Mouse (Mus musculus): ENCODE data around the gene Adamts3.

The Adamts3 gene

DNA sequence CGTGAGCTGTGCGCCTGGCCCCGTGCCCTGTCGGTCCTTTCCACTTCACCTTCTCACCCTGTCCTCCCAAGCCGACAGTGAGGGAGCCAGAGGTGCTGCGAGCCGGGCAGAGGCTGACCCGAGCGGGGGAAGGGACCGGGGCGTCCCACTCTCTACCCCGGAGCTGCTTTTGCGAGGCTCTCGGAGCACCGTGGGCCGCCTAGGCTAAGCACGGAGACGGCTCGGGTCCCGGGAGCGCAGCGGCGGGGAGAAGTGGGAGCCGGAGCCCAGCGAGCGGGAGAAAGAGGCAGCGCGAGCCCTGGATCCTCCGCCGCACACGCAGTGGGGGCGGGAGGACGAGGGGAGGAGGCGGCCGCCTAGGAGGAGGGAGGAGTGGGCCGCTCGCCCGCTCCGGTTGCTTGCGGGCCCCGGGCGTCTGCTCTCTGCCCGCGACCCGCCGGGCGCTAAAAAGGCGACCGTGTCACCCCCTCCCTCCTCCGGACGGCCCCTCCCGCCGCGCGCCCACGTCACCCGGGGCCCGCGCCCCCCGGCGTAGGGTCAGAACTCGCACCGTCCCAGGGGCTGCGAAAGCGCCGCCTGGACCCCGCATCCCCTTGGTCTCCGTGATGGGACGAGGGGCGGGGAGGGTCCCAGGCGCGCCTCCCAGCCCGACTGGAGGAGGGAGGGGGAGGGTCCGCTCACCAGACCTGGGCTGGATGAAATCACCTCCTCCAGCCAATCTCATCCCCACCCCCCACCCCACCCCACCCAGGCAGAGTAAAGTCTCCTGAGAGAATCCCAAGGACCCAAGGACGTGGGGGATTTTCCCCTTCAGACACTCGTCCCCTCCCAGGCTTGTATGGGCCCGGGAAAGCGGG, at the start of gene Adamts3:
TSS of gene Adamts3 (minus strand) at position 284 of the 857 bp plus-strand sequence.
- DNase-seq (ENCODE audit: low read depth) = peak; percentile 45

DNA sequence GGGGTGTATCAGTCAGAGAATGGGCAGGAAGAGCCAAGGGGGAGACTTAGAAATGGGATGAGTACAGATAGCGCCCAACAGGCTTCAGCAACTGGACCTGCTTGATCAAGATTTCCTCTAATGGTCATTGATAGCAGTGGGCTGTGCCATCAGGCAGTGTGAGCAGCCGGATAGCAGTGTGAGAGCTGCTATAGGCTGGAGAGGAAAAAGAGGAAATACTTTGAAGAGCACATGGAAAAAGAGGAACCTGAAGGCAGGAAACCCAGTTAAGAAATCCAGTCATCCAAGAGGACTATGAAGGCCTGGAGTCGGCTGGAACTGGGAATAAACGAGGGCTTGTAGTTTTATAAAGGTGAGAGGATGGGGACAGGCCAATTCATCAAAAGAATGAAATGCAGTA, 48.4 kb upstream of the Adamts3 start:
- no peak for DNase-seq (ENCODE audit: low read depth)

DNA sequence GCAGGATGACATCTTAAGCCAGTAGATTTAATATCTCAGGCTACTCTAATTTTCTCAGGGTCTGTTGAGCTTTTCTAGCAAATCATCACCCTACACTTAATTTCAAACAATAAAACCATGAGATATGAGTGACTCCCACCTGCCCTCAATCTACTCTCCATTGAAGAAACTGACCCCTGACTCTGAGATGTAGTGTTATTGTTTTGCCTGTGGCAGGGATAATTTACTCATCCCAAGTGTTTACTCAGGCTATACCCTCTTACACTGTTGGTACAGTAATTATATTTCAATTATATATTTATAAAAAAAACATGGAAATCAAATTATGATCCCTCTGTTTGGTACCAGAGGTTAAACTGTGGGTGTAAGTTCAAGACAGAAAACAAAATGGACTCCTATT, 29.2 kb upstream of the Adamts3 start:
- no peak for DNase-seq (ENCODE audit: low read depth)

DNA sequence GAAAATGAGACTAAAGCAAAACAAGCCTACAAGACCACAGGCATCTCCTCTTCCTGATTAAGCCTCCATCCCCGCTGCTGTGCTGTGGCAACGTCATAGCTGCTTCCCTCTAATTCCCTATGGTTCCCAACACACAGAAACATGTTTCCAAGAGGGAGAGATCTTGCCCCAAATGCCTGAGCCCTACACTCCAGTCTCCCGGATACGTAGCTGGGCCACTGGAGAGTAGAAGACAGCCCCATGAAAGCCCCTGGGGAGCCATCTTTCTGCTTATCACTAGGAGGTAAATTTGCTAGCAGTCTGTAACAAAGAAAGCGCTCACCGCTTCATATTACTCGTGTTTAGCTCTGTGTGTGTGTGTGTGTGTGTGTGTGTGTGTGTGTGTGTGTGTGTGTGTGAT, 28.8 kb upstream of the Adamts3 start:
- DNase-seq (ENCODE audit: low read depth) = no peak

DNA sequence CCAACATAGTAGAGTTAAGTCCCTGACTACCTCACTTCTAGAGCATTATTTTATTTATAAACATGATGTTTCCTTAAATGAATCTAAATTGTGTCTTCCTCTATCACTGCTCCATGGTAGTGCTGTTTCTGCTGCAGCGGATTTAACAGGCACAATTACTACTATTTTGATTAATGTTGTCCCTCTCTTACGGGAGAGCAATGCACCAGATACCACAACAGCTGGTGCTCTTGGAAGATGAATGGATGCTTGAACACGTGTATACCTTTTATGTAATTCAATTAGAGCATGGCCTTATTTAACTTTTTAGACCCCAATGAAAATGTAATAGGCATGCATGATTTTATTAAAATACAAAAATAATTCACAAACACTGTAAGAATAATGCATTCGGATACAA, 28.4 kb upstream of the Adamts3 start:
- DNase-seq (ENCODE audit: low read depth) = no peak

DNA sequence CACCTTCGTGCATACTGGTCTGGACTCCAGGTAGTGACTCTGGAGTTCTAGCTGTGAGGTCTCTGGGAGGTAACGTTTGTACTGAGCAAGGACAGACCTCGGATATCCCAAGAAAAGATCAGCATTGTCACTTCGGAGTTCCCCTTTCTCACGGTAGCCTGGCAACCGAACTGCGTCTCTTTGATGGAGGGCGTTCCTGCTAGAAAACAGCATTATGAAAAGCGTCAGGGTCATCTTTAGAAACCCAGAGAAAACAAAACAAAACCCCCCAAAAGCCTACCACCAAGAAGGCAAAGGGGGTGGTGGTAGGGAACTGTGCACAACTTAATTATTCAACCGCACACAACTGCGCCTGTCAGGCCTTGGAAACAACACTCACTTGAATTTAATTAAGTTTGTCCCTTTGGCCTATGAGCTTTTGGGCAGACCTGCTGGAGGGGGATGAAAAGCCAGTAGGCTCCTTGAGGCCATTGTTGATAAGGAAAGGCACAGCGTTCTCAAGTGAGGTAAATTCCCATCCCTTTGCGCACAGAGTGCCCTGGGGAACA, 23.8 kb upstream of the Adamts3 start:
- no peak for DNase-seq (ENCODE audit: low read depth)

DNA sequence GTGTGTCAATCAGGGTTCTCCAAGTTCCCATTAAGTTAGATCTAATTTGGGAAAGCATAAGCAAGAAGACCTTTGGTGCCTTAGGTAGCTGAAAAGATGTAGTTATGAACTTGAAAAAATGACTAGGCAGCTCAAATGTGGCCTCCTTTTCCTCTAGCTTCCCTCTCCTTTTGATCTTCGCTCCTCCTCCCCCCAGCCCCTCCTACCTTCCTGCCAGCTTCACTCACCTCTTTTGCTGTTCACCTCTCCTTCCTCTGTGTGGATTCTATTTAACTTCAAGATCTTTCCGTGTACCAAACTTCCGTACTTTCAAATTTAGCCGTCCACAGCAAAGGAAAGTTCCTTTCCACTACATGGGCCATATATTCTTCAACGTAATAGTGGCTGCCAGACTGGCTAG, 17.9 kb upstream of the Adamts3 start:
- DNase-seq (ENCODE audit: low read depth) = peak; percentile 71

DNA sequence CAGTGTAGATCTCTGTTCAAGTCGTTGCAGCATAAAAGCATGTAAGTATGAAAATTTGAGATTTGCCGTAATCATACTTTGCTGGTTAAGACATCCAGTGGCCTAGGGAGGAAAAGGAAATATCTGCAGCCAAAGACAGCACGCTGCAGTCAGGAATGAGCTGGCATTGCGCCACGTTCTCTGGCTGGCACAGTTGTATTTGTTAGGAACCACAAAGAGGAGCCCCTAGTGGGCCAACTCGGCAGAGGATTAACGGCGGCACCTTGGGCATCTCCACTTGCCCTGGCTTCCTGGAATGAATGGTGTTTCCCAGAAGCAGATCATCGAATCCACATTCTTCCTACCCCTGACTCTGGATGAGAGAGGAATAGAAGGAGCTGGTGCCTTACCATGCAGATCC, 14.4 kb upstream of the Adamts3 start:
- DNase-seq (ENCODE audit: low read depth) = no peak

DNA sequence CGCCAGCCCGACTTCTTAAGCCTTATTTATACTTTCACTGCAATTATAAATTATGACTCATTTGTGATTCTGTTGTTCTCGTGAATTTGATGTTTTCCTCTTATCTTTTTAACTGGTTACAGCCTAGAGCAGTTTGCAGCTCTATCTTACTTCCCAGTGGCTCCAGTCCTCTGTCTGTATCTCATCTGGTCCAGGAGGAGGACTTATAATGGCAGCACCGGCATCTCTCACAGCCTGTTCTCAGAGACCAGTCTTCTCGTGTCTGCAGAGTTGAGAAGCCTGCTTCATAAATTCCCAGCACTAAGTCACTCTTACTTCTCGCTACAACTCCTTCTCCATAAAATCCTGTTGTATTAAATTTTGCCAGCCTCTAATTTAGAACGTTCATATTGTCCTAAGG, 12.4 kb upstream of the Adamts3 start:
- DNase-seq (ENCODE audit: low read depth) = no peak

DNA sequence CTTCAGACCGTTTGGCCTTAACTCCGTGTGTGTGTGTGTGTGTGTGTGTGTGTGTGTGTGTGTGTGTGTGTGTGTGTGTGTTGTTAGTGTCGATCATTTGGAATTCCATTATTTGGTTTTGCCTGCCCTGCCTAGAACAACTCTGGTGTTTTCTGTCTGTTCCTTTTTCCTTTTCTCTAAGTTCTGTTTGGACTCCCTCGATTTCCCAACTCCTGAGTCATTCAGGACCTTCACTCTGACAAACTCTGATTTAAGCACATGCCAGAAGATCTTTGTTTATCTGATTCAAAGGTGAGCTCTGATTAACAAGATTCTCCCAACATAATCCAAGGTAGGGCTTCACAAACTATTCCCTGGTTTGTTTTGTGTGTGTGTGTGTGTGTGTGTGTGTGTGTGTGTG, 1.9 kb upstream of the Adamts3 start:
- DNase-seq (ENCODE audit: low read depth) = no peak

DNA sequence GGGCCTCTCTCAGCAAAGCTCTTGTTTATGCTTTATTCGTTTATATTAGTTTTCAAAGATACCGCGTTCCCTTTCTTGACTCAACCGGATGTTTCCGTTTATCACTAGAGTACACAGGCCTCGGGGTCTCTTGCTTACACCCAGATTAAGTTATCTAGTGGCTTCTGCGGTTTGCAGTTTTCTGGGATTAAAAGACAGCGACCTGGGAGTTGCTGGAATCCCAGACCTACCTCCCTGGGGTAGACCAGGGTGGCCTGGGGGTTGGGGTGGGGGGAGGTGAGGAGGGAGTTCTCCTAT, 722 bp upstream of the Adamts3 start:
- no peak for DNase-seq (ENCODE audit: low read depth)

DNA sequence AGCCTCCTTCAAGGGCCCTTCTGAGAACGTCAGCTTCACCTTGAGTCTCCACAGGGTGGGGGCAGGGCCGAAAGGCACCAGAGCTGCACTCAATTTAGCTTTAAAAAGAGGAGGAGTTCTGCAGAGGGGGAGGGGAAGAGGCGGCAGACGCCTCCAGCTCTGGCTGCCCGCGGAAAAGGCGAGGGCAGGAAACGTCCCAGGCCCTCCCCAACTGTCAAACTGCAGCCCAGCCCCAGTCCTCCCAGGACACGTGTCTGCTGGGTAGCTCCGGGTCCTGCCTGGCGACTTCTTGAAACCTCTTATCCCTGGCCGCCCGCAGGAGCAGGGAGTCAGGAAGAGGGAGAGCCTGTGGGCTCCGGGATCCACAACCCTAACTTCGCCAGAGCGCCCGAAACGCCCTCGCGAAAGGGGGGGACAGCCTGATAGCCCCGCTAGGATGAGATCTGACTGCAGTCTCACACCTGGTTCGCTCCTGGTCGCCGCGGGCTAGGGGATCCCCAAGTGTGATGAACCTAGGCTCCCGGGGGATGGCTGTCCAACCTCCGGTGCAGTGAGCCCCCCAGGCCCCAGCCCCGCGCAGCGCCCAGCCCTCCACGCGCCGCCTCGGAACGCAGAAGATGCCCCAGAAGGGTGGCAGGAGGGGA, 921 bp downstream of the Adamts3 start:
- DNase-seq (ENCODE audit: low read depth) = peak; percentile 73

DNA sequence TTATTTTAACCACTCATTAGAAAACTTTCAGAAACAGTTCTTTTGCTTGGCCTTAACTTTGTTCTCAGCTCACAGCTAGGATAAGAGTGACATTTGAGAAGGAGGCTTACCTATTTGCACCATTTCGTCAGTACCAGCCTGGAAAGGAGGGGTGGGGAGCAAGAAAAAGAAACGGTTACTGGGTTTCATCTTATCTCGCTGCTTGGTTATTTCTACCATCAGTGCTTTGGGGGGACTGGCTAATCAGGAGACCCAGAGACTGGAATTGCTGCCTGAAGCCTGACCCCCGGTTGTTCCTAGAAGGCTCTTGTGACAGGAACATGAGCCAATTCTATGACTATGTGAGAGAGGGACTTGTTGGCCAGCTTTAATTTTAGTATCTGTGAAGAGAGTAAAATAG, 1.7 kb downstream of the Adamts3 start:
- DNase-seq (ENCODE audit: low read depth) = no peak

DNA sequence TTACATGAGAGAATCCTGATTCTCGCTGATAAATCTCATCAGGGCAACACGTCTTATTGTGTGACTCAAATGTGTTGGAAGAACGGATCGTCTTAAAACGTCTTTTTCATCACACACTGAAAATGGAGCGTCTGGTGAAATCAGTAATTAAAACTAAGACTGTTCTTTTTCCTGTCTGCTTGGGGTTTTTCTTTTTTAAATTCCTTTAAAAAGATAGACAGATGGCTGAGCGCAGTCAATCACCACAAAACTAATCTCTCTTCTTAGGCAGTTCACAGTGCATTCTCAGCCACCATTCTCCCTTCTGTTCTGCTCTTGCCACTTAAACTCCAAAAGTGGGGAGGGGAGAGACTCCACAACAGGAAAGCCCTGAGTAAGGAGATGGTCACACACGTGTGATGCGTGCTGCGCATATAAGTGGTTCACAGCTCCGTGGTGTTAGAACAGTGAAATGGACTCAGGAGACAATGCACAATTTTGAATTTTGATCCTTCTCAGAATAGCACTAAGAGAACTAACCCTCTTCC, 4.2 kb downstream of the Adamts3 start:
- no peak for DNase-seq (ENCODE audit: low read depth)

DNA sequence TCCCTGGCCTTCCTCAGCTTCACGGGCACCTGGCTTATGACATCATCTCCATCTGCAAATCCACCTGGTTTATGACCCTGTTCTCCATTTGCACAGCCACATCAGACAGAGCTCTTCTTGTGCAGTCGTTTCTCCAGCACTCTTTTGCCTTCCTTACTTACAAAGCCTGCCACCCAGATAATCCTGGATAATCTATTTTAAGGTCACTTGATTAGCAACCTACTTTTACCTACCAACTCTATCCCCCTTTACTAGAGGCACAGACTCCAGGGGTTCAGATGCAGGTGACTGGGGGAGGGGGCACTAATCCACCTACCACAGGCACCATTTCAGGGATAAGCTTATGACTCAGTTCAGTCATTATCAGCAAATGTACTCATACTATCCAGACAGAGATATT, 10.5 kb downstream of the Adamts3 start:
- DNase-seq (ENCODE audit: low read depth) = no peak

DNA sequence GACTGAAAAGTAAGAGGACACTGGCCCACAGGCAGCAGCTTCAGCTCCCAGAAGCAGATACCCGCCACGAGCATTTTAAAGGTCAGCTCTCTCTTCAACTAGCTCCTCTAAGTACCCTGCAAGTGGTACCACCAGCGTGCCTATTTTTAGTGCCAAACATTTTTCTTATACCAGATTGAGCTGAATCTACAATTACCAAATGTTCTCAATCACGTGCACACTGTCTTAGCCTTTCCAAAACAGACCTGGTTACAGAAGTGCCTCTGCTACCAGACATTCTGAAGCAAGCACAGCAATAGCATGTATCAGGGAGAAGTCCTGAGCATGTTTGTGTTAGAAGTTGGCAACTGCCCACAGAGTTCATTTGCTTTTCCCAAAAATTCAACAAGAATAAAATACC, 23.5 kb downstream of the Adamts3 start:
- no peak for DNase-seq (ENCODE audit: low read depth)

DNA sequence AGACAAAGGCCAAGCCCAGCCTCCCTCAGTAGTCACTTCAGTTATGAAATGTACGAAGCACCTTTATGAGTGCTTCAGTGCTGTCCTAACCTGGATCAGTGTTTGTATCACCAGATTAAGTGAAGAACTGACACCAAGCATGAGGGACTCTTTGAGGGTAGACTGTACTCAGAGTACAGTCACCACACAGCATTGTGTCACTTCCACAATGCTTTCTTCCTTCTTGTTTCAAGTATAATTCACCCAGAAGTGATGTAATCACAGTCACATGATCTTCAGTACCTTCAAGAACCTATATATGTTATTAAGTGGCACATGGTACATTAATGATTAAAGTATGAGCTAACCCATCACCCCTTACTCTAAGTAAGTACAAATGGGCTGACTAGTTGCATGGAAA, 24.3 kb downstream of the Adamts3 start:
- no peak for DNase-seq (ENCODE audit: low read depth)

DNA sequence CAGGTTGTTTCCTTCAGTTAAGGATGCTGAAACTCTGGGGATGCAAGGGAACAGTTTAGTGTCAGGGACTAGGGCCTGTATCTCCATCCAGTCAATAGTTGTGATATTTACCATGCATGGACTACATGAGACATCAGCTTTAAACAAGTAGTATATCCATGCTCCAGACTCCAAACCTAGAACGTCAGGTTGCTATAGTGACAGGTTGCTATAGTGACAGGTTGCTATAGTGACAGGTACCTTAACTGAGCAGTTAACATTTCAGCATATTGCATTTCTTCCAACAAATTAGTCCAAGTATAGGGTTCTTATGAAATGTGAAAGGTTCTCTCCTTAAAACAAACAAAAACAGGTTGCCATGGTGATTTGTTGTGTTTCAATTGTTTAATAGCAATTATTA, 36.6 kb downstream of the Adamts3 start:
- DNase-seq (ENCODE audit: low read depth) = no peak

DNA sequence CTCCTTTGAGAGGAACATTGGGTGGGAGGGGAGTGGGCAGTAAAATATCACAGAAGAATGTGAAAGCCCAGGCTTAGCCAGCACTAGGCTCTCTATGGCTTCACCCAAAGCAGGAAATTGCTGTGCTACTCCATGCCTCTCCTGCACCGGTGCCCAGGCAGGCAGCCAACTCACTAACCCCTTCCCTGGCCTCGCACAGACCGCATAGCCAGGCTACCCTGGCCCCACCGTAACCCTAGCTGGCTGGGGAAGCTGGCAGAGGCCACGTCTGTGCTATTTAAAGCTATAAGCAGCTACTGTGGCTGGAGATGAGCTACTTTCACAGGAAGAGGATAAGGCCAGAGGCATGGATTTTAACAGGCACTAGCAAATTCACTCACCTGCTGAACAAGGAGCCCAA, 38.8 kb downstream of the Adamts3 start:
- no peak for DNase-seq (ENCODE audit: low read depth)

DNA sequence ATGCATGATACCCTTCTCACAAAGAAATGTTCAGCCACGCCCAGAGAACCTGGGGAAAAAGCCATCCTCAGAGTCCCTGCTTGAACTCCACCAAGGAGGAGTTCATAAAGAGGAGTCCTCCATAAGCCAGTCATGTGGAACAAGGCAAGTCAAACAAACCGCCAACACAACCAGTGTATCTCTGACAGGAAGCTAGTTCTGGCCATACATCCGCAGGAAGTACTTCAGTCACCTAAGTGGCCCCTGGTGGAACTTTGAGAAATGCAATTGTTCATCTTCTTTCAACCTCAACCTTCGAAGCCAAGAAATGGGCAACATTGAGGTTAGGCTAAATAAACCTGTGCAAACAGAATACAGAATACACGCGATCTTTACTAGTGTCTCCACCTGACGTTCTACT, 39.7 kb downstream of the Adamts3 start:
- DNase-seq (ENCODE audit: low read depth) = peak; percentile 18

DNA sequence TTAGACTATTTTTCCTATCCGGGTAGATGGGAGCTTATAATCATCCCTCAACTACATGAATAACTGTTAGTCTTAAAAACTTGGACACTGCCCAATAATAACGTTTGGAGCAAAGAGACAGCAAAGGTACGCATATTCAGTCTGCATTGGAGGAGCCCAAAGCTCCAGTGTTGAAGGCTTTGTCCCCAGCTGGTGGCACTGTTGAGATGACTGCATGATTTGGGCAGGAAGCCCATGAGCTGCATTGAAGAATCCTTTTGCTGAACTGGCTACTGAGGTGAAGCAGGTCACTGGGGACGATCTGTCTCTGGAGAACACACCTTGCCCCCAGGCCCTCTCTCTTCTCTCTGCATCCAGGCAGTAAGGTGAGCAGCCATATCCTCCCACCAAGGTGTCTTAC, 43.5 kb downstream of the Adamts3 start:
- peak; percentile 33 for DNase-seq (ENCODE audit: low read depth)

DNA sequence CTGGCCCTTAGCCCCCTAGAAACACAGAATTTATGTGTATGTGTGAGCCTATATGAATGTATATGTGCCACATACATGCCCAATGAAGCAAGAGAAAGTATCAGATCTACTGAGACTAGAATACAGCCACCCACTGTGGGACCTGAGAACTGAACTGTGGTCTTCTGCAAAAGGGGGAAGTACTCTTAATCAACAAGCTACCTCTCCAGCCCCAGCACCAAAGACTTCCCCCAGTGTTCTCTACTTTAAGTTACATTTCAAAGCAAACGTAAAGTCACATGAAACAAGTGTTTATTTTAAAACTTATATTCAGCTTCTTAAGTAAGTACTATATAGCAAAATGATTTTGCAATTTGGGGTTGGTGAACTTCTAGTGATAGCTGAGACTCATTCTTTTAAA, 62.0 kb downstream of the Adamts3 start:
- DNase-seq (ENCODE audit: low read depth) = no peak

DNA sequence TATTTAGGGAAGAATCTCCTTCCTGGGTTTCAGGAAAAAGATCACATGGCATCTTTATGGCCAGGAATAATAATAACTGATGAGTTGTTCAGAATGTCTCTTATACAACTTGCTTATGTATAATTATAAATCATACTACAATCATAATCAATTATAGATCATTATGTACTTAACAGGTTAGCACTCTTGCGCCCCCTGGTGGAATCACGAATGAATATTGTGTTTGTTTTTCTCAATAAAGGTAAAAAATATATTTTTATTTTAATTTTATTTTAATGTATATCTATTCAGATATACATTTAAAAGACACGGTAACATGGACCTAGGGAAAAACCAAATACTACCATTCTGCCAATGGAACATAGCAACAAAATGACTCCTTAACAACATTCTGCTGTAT, 63.6 kb downstream of the Adamts3 start:
- peak; percentile 58 for DNase-seq (ENCODE audit: low read depth)

All from naive thymus-derived CD4-positive, alpha-beta T cell, adult 2 months (primary cell).